Mouse (Mus musculus): Measurements from ENCODE around the gene Pnma1. TPM values are rescaled to one million over a fixed set of nuclear protein-coding genes. Genes with fewer than 3 reads are reported as not detected.

Pnma1 gene
- 2.8 and 3.4 TPM in 2 replicates for polyA plus RNA-seq (2016; fragmentation: Nextera tagmentation; extraction: Ambion mirVana)

DNA sequence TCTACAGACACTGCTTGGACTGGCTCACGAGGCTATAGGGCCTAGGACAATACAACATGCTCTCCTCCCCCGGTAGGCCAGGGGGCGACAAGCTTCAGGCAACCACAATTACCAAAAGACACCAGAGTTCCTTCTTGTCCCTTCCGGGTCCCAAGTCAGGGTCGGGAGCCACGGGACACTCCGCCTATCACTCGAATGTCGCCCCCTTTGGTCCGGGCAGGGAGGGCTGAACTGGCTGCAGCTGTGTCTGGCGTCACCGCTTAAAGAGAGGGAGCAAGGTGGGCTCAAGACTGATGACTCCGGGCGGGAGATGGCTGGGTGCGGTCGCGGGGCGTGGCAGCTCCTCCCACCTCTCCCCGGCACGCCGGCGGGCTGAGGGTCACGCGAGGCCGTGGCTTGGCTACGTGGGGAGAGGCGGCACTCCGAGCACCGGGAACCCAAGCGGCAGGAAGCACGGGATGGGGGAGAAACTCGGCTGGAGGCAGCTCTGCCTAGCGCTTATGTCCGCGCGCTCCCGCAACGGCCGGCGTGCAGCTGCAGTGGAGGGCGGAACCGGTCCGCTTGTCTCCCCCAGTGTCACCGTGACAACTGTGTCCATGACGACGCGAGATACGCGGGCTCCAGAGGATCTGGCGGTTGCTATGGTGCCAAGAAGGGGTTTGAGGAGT is at the start of gene Pnma1:
Gene Pnma1 (minus strand): TSS at position 536 of the 668 bp plus-strand sequence.
- H3K4me3 ChIP-seq (replicated peaks): peak within 1 kb of the TSS; percentile 59
- no peaks in the 10 kb centered on the region for H3K27me3 ChIP-seq
- WGBS: 1% methylated on average over 50 of the region's 50 CpGs
- peak; percentile 96 for ATAC-seq (ENCODE audit: low FRiP score)
- peak within 1 kb of the TSS; percentile 86 for H3K4me2 ChIP-seq
- H3K36me3 ChIP-seq (replicated peaks): peaks cover 19% of the 10 kb centered on the region
- H3K9me3 ChIP-seq: no peaks in the 10 kb centered on the region
- H3K9ac ChIP-seq: peak within 1 kb of the TSS; percentile 63
- peak within 1 kb of the TSS; percentile 81 for H3K27ac ChIP-seq
- peaks cover 38% of the 10 kb centered on the region for H3K4me1 ChIP-seq

- Histone ChIP-seq H3K4me1 (peaks cover 55% of the 10 kb centered on the region), H3K4me2 (no peak overlapping the region)
- 62% methylated on average over 6 of the region's 6 CpGs for WGBS
These were observed 46.9 kb upstream of the Pnma1 start for GRCm38 (mm10) chr12:84195195-84195594.

DNA sequence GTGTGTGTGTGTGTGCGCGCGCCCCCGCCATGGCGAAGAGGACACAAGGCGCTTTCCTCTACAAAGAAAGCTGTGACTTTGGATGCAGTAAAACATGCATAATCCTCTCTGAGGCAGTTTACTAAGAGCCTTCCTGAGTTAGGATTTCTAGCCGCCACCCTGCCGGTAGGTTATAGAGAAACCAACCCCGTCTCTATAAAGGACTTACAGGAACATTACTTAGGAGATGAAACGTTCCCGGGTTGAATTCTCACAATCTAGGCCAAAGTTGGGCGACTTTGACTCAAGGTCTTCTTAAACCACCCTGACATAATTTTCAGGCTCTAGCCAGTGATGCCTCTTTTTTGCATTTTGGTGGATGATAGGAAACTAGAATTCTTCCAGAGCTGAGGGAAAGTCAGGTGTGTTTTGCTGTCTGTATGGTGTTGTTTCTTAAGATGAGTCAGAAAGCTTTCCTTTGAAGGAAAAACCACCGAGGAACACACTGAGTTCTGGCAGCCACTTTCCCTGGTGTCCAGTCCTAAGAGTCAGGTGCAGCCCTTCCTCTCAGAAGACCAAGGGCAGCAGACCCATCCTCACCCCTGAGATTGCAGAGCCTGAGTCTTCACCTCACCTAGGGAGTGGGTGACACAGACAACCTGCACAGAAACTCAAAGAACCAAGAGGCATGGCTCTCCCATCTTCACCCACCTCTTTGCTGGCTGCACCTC is 46.3 kb upstream of the Pnma1 start:
- Histone ChIP-seq H3K27me3 (peaks cover 6% of the 10 kb centered on the region; the same call in 1 of the 2 replicates), H3K27ac (peak overlapping the region; percentile 96), H3K4me2 (peak overlapping the region; percentile 93), H3K9ac (peak overlapping the region; percentile 89), H3K36me3 (replicated peaks) (no peaks in the 10 kb centered on the region), H3K4me3 (replicated peaks) (peak overlapping the region; percentile 70), H3K4me1 (peaks cover 61% of the 10 kb centered on the region), H3K9me3 (no peaks in the 10 kb centered on the region)
- ATAC-seq (ENCODE audit: low FRiP score): no peak
- WGBS: 4% methylated on average over 12 of the region's 13 CpGs

More at GRCm38 (mm10) chr12:84195195-84195594, 46.9 kb upstream of the Pnma1 start:
- Histone ChIP-seq H3K9me3 (no peaks in the 10 kb centered on the region), H3K4me3 (replicated peaks) (no peak overlapping the region), H3K27me3 (peaks cover 6% of the 10 kb centered on the region; the same call in 1 of the 2 replicates), H3K27ac (no peak overlapping the region), H3K36me3 (replicated peaks) (no peaks in the 10 kb centered on the region), H3K9ac (no peak overlapping the region)
- ATAC-seq (ENCODE audit: low FRiP score): no peak

- H3K36me3 ChIP-seq (replicated peaks): no peaks in the 10 kb centered on the region
- WGBS: 1% methylated on average over 48 of the region's 49 CpGs
- H3K4me2 ChIP-seq: peak overlapping the region; percentile 93
- peak overlapping the region; percentile 70 for H3K4me3 ChIP-seq (replicated peaks)
- H3K9me3 ChIP-seq: no peaks in the 10 kb centered on the region
- peaks cover 68% of the 10 kb centered on the region for H3K4me1 ChIP-seq
- peak; percentile 84 for ATAC-seq (ENCODE audit: low FRiP score)
- H3K27me3 ChIP-seq: peaks cover 6% of the 10 kb centered on the region; the same call in 1 of the 2 replicates
- H3K27ac ChIP-seq: peak overlapping the region; percentile 96
- peak overlapping the region; percentile 89 for H3K9ac ChIP-seq
These were observed 45.5 kb upstream of the Pnma1 start for GRCm38 (mm10) chr12:84193642-84194399.

GRCm38 (mm10) chr12:84192741-84193641 is 44.7 kb upstream of the Pnma1 start:
- Histone ChIP-seq H3K4me3 (replicated peaks) (peak overlapping the region; percentile 70), H3K9me3 (no peaks in the 10 kb centered on the region), H3K27me3 (peaks cover 6% of the 10 kb centered on the region; the same call in 1 of the 2 replicates), H3K4me2 (peak overlapping the region; percentile 93), H3K4me1 (peaks cover 74% of the 10 kb centered on the region), H3K9ac (peak overlapping the region; percentile 89), H3K36me3 (replicated peaks) (no peaks in the 10 kb centered on the region), H3K27ac (peak overlapping the region; percentile 96)
- ATAC-seq (ENCODE audit: low FRiP score): peak; percentile 72
- WGBS: under 1% methylated on average over 82 of the region's 102 CpGs

DNA sequence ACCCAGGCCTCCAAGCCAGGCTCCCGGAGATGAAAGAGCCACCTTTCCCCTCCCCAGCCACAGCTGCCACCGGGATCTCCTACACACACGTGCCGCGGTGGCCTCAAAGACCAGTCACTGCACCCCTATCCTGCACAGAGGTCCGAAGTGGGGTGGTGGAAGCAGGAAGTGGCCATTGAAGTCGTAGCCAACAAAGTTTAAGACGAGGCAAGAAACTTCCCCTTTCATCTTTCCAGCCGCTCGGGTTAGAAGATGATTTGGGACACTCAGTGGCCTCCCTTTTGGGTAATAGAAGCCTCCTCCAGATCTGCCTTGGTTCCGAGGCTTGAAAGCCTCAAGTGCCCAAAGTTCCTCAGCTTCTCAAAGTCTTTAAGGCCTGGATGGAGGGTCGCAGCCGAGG is 44.0 kb upstream of the Pnma1 start:
- WGBS: 3% methylated on average over 13 of the region's 13 CpGs
- 0 out of 2 replicates have a peak, but pooled peaks cover 6% of the 10 kb centered on the region for H3K27me3 ChIP-seq
- peak overlapping the region; percentile 70 for H3K4me3 ChIP-seq (replicated peaks)
- H3K4me2 ChIP-seq: peak overlapping the region; percentile 93
- peaks cover 76% of the 10 kb centered on the region for H3K4me1 ChIP-seq
- H3K9ac ChIP-seq: peak overlapping the region; percentile 89
- H3K27ac ChIP-seq: peak overlapping the region; percentile 96
- no peaks in the 10 kb centered on the region for H3K9me3 ChIP-seq
- no peaks in the 10 kb centered on the region for H3K36me3 ChIP-seq (replicated peaks)
- ATAC-seq (ENCODE audit: low FRiP score): no peak

- peak overlapping the region; percentile 93 for H3K4me2 ChIP-seq
- H3K27me3 ChIP-seq: 0 out of 2 replicates have a peak, but pooled peaks cover 6% of the 10 kb centered on the region
- no peaks in the 10 kb centered on the region for H3K36me3 ChIP-seq (replicated peaks)
- peak overlapping the region; percentile 25; the same call in 1 of the 2 replicates for H3K27ac ChIP-seq
- ATAC-seq (ENCODE audit: low FRiP score): no peak
- peak overlapping the region; percentile 89 for H3K9ac ChIP-seq
- peaks cover 81% of the 10 kb centered on the region for H3K4me1 ChIP-seq
- H3K4me3 ChIP-seq (replicated peaks): peak overlapping the region; percentile 70
- 15% methylated on average over 5 of the region's 5 CpGs for WGBS
- no peaks in the 10 kb centered on the region for H3K9me3 ChIP-seq
These were observed 43.5 kb upstream of the Pnma1 start for GRCm38 (mm10) chr12:84191770-84192169.

GRCm38 (mm10) chr12:84191190-84191589 is 42.9 kb upstream of the Pnma1 start:
- H3K9ac ChIP-seq: peak overlapping the region; percentile 89
- no peak overlapping the region for H3K27ac ChIP-seq
- H3K4me1 ChIP-seq: peaks cover 82% of the 10 kb centered on the region
- H3K9me3 ChIP-seq: no peaks in the 10 kb centered on the region
- H3K4me3 ChIP-seq (replicated peaks): peak overlapping the region; percentile 70
- peaks cover 5% of the 10 kb centered on the region for H3K36me3 ChIP-seq (replicated peaks)
- WGBS: 63% methylated on average over 7 of the region's 7 CpGs
- 0 out of 2 replicates have a peak, but pooled peaks cover 6% of the 10 kb centered on the region for H3K27me3 ChIP-seq
- peak overlapping the region; percentile 93 for H3K4me2 ChIP-seq
- ATAC-seq (ENCODE audit: low FRiP score): no peak

GRCm38 (mm10) chr12:84190151-84190820 is 42.0 kb upstream of the Pnma1 start:
- Histone ChIP-seq H3K36me3 (replicated peaks) (peaks cover 8% of the 10 kb centered on the region), H3K4me2 (peak overlapping the region; percentile 93), H3K9ac (no peak overlapping the region), H3K9me3 (no peaks in the 10 kb centered on the region), H3K27ac (no peak overlapping the region), H3K27me3 (0 out of 2 replicates have a peak, but pooled peaks cover 3% of the 10 kb centered on the region), H3K4me3 (replicated peaks) (no peak overlapping the region), H3K4me1 (peaks cover 79% of the 10 kb centered on the region)
- no peak for ATAC-seq (ENCODE audit: low FRiP score)
- WGBS: 65% methylated on average over 14 of the region's 15 CpGs

GRCm38 (mm10) chr12:84188881-84189444 is 40.7 kb upstream of the Pnma1 start:
- peak overlapping the region; percentile 12; the same call in 1 of the 2 replicates for H3K9ac ChIP-seq
- ATAC-seq (ENCODE audit: low FRiP score): no peak
- H3K9me3 ChIP-seq: no peaks in the 10 kb centered on the region
- WGBS: 63% methylated on average over 14 of the region's 14 CpGs
- H3K27ac ChIP-seq: no peak overlapping the region
- no peak overlapping the region for H3K4me2 ChIP-seq
- peaks cover 8% of the 10 kb centered on the region for H3K36me3 ChIP-seq (replicated peaks)
- H3K27me3 ChIP-seq: no peaks in the 10 kb centered on the region
- H3K4me3 ChIP-seq (replicated peaks): no peak overlapping the region
- H3K4me1 ChIP-seq: peaks cover 67% of the 10 kb centered on the region
